Comparison of ENCODE assay signal across 16 mouse cellular contexts in genomic region chr11:19988224-19988623, GRCm38 (mm10).
A peak's percentile ranks its signal among the peaks of the same experiment; 100 is the strongest.
DNase-seq lines count a peak whose midpoint lies in the region; ATAC-seq and TF ChIP-seq lines count a peak whose summit lies in the region.
"Had no signal": no experiment of that assay in that cellular context is flagged by ENCODE, and none has a peak within 500 bp of the region (broad histone marks: within the 10 kb centered on the region; RNA-seq: fewer than 3 reads in every experiment).

No protein-coding gene starts in this region.

- H3K4me1 ChIP-seq in liver, embryonic 15.5 days (replicated peaks): peaks cover 77% of the 10 kb centered on the region
- H3K4me1 ChIP-seq in midbrain, embryonic 13.5 days (replicated peaks): peaks cover 20% of the 10 kb centered on the region

- no peak for TF ChIP-seq CTCF in gastrocnemius, adult 2 months (IDR thresholded peaks at IDR 0.05)
- no peak for TF ChIP-seq CTCF in layer of hippocampus, adult 2 months (conservative IDR thresholded peaks at IDR 0.05)

- peak overlapping the region; percentile 84 for H3K27ac ChIP-seq in gastrocnemius, adult 2 months
- H3K27ac ChIP-seq in layer of hippocampus, adult 2 months: 0 out of 2 replicates have a peak overlapping the region, but pooled peaks have one; percentile 32
- H3K27ac ChIP-seq in liver, embryonic 15.5 days (replicated peaks): peak overlapping the region; percentile 49; the same call in 1 of the 2 replicates
- no peak overlapping the region for H3K27ac ChIP-seq in midbrain, embryonic 13.5 days
- H3K27ac ChIP-seq: hindbrain, embryonic 14.5 days; midbrain, embryonic 12.5 days had no signal

- no peaks in the 10 kb centered on the region for H3K27me3 ChIP-seq in liver, embryonic 15.5 days
- no peaks in the 10 kb centered on the region for H3K27me3 ChIP-seq in midbrain, embryonic 13.5 days
- H3K27me3 ChIP-seq: midbrain, embryonic 12.5 days had no signal

- H3K4me2 ChIP-seq in liver, embryonic 15.5 days: no peak overlapping the region
- H3K4me2 ChIP-seq in midbrain, embryonic 13.5 days (replicated peaks): no peak overlapping the region
- H3K4me2 ChIP-seq: hindbrain, embryonic 14.5 days; midbrain, embryonic 12.5 days had no signal

- no peak for ATAC-seq in liver, embryonic 15.5 days (ENCODE audit: insufficient read depth)
- no peak for ATAC-seq in midbrain, embryonic 13.5 days

- H3K36me3 ChIP-seq in liver, embryonic 15.5 days (replicated peaks): no peaks in the 10 kb centered on the region
- no peaks in the 10 kb centered on the region for H3K36me3 ChIP-seq in midbrain, embryonic 13.5 days
- H3K36me3 ChIP-seq: midbrain, embryonic 12.5 days had no signal

- WGBS in liver, embryonic 15.5 days (ENCODE audit: insufficient replicate concordance): 40% methylated on average over 5 of the region's 5 CpGs
- WGBS in midbrain, embryonic 13.5 days: 72% methylated on average over 5 of the region's 5 CpGs

- H3K9me3 ChIP-seq in liver, embryonic 15.5 days (replicated peaks): no peaks in the 10 kb centered on the region
- no peaks in the 10 kb centered on the region for H3K9me3 ChIP-seq in midbrain, embryonic 13.5 days
- H3K9me3 ChIP-seq: forebrain, embryonic 10.5 days; midbrain, embryonic 12.5 days had no signal

- intact Hi-C loops in gastrocnemius, adult 2 months (cut with DNase I): loop anchor here (5.0 to 10.0 kb wide), 2 partner anchors 61 to 217 kb away; partner anchors contain the start of gene Rab1a

- H3K9ac ChIP-seq in liver, embryonic 15.5 days: no peak overlapping the region
- no peak overlapping the region for H3K9ac ChIP-seq in midbrain, embryonic 13.5 days (replicated peaks)
- H3K9ac ChIP-seq: hindbrain, embryonic 14.5 days; midbrain, embryonic 12.5 days had no signal

- no peak for DNase-seq in gastrocnemius, adult 2 months
- DNase-seq in gastrocnemius, postnatal 10 days: no peak
- DNase-seq in layer of hippocampus, adult 2 months (ENCODE audit: low spot score in 2 of 2): no peak
- DNase-seq in layer of hippocampus, postnatal 14 days (ENCODE audit: low spot score in 2 of 2): no peak
- peak; percentile 56 for DNase-seq in ES-CJ7 (ENCODE audit: low read depth, low spot score)
- no peak for DNase-seq in cerebellum, adult 9-11 months
- DNase-seq: adrenal gland, postnatal 10 days; cerebellum, adult 2 months; gastrocnemius, postnatal 14 days; lung, adult 2 months; lung, postnatal 4 days had no signal

- no peak overlapping the region; the same call in 1 of the 2 replicates for H3K4me3 ChIP-seq in gastrocnemius, adult 2 months
- no peak overlapping the region for H3K4me3 ChIP-seq in layer of hippocampus, adult 2 months
- no peak overlapping the region for H3K4me3 ChIP-seq in liver, embryonic 15.5 days (replicated peaks)
- H3K4me3 ChIP-seq in midbrain, embryonic 13.5 days (replicated peaks): no peak overlapping the region
- H3K4me3 ChIP-seq: forebrain, embryonic 10.5 days; midbrain, embryonic 12.5 days had no signal
